Mouse (Mus musculus): ENCODE data around the gene Tex22. TPM values are rescaled to one million over a fixed set of nuclear protein-coding genes. Genes with fewer than 3 reads are reported as not detected.

Tex22 gene
- polyA plus RNA-seq, 1 experiment from 2014 or later: 0.18 TPM

DNA sequence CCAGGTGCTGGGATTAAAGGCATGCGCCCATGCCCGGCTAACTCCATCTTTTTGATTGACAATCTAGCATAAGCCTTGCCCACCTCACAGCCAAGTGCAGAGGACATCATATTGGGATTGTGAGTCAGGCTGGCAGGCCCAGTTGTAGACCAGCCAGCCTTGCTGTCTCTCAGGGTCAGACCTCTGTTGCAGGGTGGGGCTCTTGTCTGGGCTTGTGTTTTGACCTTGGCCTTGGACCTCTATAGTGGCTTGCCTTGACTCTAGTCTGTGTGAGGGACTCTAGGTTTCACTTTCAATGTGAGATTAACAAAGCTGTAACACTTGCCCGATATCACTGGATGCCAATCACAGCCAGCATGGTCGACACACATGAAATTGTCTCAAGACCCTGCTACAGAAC lies 39.8 kb downstream of the Tex22 start:
- Histone ChIP-seq H3K27me3 (ENCODE audit: low read depth, poor library complexity, severe bottlenecking) (no peaks in the 10 kb centered on the region), H3K36me3 (peaks cover 84% of the 10 kb centered on the region), H3K9me3 (replicated peaks) (no peaks in the 10 kb centered on the region), H3K4me3 (no peak overlapping the region), H3K27ac (no peak overlapping the region), H3K4me1 (no peaks in the 10 kb centered on the region)
- 92% methylated on average over 4 of the region's 4 CpGs for WGBS
- no peak for DNase-seq (ENCODE audit: low spot score)

DNA sequence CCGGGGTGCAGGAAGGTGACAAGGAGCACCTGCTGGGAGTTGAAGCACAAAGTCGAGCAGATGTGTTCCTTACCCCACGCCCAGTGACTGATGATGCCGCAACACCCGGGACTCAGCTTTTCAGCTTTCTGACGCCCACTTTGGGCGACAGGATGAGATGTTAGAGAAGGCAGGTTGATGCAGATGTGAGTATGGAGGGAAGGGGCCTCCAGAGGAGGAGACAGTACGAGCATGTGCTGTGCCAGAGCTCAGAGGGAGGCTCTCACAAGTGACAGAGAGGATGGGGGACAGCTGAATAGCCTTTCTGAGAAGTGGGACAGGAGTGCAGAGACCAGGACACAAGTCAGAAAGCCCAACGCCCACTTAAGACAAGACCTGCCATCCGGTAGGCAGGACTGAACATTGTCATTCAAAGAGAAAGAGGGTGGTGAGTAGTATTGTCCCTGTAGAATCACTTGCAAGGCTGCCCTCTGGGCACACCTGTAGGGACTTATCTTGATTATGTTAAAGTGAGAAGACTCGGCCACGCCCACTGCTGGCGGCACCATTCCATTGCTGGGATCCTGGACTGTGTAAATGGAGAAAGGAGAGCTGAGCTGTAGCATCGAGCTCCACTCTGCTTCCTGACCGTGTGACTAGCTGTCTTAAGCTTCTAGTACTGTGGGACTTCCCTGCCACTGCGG lies 40.7 kb downstream of the Tex22 start:
- Histone ChIP-seq H3K27me3 (ENCODE audit: low read depth, poor library complexity, severe bottlenecking) (no peaks in the 10 kb centered on the region), H3K9me3 (replicated peaks) (no peaks in the 10 kb centered on the region), H3K36me3 (peaks cover 87% of the 10 kb centered on the region), H3K27ac (no peak overlapping the region), H3K4me1 (no peaks in the 10 kb centered on the region), H3K4me3 (no peak overlapping the region)
- no peak for DNase-seq (ENCODE audit: low spot score)
- WGBS: 86% methylated on average over 16 of the region's 16 CpGs

DNA sequence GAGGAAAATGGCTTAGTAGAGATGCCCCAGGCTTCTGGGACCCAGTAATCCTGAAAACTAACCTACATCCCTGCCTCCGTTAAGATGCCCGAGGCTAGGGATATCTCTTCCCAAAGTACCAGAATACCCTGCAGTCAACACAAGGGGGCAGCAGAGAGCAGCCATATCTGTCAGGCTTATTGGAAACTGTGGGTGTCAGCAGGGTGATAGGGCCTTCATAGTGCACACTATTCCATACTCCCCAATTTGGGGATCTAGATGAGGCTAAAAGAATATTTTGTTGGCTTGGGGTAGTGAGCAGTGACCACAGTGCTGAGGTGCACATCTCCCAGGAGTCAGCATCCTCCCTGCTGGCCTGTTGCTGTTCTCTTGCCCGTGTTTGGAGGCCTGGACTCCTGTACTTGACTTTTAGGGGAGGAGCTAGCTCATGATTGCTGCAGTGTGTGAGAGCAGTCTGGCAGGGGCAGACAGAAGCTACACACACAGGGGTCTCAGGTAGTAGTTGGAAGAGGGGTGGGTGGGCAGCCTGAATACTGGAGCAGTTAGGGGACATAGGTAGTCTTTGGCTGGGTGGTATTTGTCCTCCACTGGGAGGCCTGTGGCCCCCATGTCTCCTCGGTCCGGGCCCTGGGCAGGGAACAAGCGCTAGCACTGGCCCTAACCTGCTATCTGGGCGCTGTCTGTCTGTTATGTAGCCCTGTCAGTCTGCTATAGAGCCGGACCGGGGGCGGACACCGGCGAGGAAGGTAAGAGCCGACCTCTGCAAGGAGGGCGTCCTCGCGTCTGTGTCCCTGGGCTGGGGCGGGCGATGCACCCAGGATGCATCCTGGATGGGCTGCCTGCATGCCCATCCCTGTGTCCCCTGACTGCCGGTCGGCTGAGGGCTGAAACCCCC lies 45.5 kb downstream of the Tex22 start:
- Histone ChIP-seq H3K27me3 (ENCODE audit: low read depth, poor library complexity, severe bottlenecking) (no peaks in the 10 kb centered on the region), H3K9me3 (replicated peaks) (no peaks in the 10 kb centered on the region), H3K36me3 (peaks cover 98% of the 10 kb centered on the region), H3K4me1 (no peaks in the 10 kb centered on the region), H3K27ac (no peak overlapping the region), H3K4me3 (no peak overlapping the region)
- DNase-seq (ENCODE audit: low spot score): peak; percentile 85
- 88% methylated on average over 20 of the region's 20 CpGs for WGBS

DNA sequence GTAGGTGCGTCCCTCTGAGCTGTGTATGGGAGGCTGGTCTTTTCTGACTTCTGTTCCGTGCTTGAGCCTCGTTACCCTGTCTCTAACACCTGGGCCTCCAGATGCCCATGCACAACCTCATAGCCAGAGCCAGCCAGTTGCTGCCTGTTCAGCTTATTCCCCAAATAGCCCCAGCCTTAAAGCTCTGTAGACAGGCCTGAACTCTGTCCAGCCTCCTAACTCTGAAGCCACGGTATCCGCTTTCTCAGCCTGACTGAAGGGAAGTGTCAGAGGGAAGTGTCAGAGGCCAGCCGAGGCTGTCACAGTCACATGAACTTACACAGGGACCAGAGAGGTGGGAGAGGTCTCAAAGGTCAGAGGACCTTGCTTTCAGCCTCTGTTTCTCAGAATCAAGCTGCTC lies 50.4 kb downstream of the Tex22 start:
- no peaks in the 10 kb centered on the region for H3K4me1 ChIP-seq
- no peak for DNase-seq (ENCODE audit: low spot score)
- H3K27me3 ChIP-seq (ENCODE audit: low read depth, poor library complexity, severe bottlenecking): no peaks in the 10 kb centered on the region
- H3K36me3 ChIP-seq: peaks cover 100% of the 10 kb centered on the region
- no peak overlapping the region for H3K27ac ChIP-seq
- no peak overlapping the region for H3K4me3 ChIP-seq
- H3K9me3 ChIP-seq (replicated peaks): no peaks in the 10 kb centered on the region
- WGBS: 87% methylated on average over 6 of the region's 6 CpGs

DNA sequence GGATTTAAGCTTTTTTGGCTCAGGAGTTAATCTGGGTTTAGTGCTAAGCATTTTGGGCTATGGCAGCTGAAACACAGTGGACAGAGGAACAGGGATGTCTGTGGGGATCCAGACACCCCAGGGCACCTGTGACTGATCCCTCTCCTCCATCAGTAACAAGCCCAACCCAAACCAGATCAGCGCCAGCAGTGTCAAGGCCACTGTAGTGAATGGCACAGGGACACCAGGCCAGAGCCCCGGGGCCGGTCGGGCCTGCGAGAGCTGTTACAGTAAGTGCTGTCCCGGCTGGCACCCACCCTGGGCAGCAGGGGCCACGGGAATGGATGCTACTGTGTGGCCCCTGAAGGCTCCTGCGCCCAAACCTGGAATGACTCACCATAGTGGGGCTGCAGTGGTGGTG lies 56.4 kb downstream of the Tex22 start:
- Histone ChIP-seq H3K36me3 (peaks cover 100% of the 10 kb centered on the region), H3K4me3 (no peak overlapping the region), H3K27me3 (ENCODE audit: low read depth, poor library complexity, severe bottlenecking) (no peaks in the 10 kb centered on the region), H3K4me1 (no peaks in the 10 kb centered on the region), H3K27ac (no peak overlapping the region), H3K9me3 (replicated peaks) (no peaks in the 10 kb centered on the region)
- DNase-seq (ENCODE audit: low spot score): no peak
- WGBS: over 99% methylated on average over 8 of the region's 8 CpGs

DNA sequence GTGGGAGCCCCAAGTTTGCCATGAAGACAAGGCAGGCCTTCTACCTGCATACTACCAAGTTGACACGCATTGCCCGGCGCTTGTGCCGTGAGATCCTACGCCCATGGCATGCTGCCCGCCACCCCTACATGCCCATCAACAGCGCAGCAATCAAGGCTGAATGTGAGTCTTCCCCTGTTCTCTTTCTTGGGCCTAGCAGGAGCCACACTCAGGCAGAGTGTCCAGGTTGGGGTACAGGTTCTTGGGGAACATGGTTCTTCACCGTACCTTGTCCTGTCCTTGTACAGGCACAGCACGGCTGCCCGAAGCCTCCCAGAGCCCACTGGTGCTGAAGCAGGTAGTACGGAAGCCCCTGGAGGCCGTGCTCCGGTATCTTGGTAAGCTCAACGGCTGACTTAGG lies 57.3 kb downstream of the Tex22 start:
- Histone ChIP-seq H3K36me3 (peaks cover 100% of the 10 kb centered on the region), H3K9me3 (replicated peaks) (no peaks in the 10 kb centered on the region), H3K4me3 (no peak overlapping the region), H3K27ac (no peak overlapping the region), H3K27me3 (ENCODE audit: low read depth, poor library complexity, severe bottlenecking) (no peaks in the 10 kb centered on the region), H3K4me1 (no peaks in the 10 kb centered on the region)
- 97% methylated on average over 14 of the region's 14 CpGs for WGBS
- DNase-seq (ENCODE audit: low spot score): no peak

DNA sequence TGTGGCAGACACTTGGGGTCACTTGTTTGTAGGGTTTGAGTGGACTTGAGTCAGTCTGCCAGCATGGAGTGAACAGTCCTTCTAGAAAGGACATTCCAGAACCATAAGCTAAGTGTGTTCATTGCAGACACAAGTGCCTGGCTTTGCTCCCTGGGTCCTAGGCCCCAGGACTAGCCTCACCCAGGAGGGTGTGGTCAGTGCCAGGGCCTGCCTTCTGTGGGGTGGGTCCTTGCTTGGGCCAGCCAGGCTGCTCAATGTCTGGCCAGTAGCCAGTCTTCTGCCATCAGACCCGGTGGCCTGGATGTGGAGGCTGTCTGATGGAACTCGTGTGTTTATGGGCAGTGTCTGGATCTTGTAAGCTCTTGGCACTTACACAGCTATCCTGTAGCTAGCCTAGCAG lies 58.3 kb downstream of the Tex22 start:
- no peak for DNase-seq (ENCODE audit: low spot score)
- Histone ChIP-seq H3K4me3 (no peak overlapping the region), H3K36me3 (peaks cover 100% of the 10 kb centered on the region), H3K27ac (no peak overlapping the region), H3K27me3 (ENCODE audit: low read depth, poor library complexity, severe bottlenecking) (no peaks in the 10 kb centered on the region), H3K9me3 (replicated peaks) (no peaks in the 10 kb centered on the region), H3K4me1 (no peaks in the 10 kb centered on the region)
- 87% methylated on average over 2 of the region's 2 CpGs for WGBS

DNA sequence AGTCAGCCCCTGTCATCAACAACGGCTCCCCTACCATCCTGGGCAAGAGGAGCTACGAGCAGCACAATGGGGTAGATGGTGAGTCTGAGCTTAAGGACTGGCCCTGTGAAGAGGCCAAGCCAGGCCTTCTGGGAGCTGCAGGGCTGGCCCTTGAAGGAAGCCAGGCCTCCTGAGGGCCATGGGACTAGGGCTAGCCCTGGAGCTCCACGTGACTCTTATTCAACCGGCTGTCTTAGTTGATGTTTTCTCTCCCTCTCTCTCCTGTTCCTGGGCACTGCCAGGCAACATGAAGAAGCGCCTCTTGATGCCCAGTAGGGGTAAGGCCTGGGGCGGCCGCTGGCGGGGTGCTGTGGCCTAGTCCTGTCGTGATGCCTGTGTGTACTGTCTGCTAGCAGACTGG lies 59.0 kb downstream of the Tex22 start:
- WGBS: 92% methylated on average over 9 of the region's 9 CpGs
- Histone ChIP-seq H3K36me3 (peaks cover 100% of the 10 kb centered on the region), H3K9me3 (replicated peaks) (no peaks in the 10 kb centered on the region), H3K4me1 (no peaks in the 10 kb centered on the region), H3K4me3 (no peak overlapping the region), H3K27ac (no peak overlapping the region), H3K27me3 (ENCODE audit: low read depth, poor library complexity, severe bottlenecking) (no peaks in the 10 kb centered on the region)
- DNase-seq (ENCODE audit: low spot score): no peak

DNA sequence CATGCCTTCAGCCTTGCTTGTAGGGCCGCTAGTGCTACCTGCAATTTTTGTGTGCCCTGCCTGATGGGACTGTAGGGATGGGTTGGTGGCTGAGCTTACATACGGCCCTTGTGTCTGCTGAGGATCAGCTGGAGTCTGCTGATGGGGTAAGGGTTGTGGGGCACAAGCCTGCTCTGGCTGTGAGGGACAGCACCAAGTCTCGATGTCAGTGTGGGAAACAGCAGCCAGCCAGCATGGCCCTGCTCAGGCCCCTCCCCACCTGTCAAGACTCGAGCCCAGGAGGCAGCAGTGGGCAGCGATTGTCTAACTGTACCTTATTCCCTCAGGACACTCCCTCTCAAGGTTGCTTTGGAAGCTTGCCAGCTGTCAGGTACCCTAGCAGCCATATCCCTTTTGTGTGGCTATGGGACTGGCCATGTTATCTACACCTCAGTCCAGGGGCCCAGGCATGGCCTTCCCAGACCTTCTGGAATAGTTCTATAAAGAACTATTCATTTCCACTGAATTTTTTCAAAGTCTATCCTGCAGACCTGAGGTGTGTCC lies 59.6 kb downstream of the Tex22 start:
- Histone ChIP-seq H3K4me3 (no peak overlapping the region), H3K36me3 (peaks cover 100% of the 10 kb centered on the region), H3K4me1 (peaks cover 4% of the 10 kb centered on the region), H3K27me3 (ENCODE audit: low read depth, poor library complexity, severe bottlenecking) (no peaks in the 10 kb centered on the region), H3K9me3 (replicated peaks) (no peaks in the 10 kb centered on the region), H3K27ac (no peak overlapping the region)
- no peak for DNase-seq (ENCODE audit: low spot score)
- 91% methylated on average over 5 of the region's 5 CpGs for WGBS

DNA sequence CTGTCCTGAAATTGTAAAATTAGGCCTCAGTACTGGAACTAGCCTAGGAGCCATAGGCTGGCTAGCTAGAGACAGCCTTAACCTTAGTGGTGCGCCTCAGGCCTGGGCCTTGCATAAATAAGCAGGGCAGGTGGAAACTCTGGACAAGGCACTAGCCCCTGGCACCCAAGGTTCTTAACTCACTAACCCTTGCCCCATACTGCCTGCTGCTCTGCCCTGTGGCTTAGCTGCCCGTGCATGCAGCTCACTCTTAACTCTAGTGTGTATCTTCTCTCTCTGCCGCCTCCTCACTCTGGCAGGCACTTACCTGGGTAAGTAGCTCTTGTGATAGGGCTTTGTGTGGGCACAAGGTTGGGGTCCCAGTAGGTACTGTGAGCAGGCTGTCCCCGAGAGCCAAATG lies 60.2 kb downstream of the Tex22 start:
- Histone ChIP-seq H3K4me1 (peaks cover 10% of the 10 kb centered on the region), H3K9me3 (replicated peaks) (no peaks in the 10 kb centered on the region), H3K27ac (no peak overlapping the region), H3K36me3 (peaks cover 96% of the 10 kb centered on the region), H3K27me3 (ENCODE audit: low read depth, poor library complexity, severe bottlenecking) (no peaks in the 10 kb centered on the region), H3K4me3 (no peak overlapping the region)
- 93% methylated on average over 4 of the region's 4 CpGs for WGBS
- DNase-seq (ENCODE audit: low spot score): no peak

DNA sequence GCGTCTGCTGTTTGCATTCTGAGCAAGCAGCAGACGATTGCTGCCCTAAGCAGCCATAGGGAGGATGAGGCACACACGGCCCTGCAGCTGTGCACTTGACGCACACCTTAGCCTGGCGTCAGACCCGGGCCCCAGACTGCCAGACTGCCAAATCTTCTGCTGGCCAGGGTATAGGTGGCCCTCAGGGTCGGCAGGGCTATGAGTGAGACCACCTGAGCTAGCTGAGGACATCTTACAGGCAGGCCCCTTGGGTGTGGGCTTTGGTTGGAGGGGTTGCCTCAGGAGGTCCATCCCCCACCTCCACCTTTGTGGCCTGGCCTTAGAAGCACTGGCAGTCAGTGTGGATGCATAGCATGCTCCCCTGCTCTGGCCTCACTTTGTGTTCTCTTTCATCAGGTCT lies 61.1 kb downstream of the Tex22 start:
- Histone ChIP-seq H3K4me3 (no peak overlapping the region), H3K9me3 (replicated peaks) (no peaks in the 10 kb centered on the region), H3K27ac (no peak overlapping the region), H3K4me1 (peaks cover 19% of the 10 kb centered on the region), H3K27me3 (ENCODE audit: low read depth, poor library complexity, severe bottlenecking) (peaks cover 4% of the 10 kb centered on the region), H3K36me3 (peaks cover 87% of the 10 kb centered on the region)
- no peak for DNase-seq (ENCODE audit: low spot score)
- 91% methylated on average over 7 of the region's 7 CpGs for WGBS

DNA sequence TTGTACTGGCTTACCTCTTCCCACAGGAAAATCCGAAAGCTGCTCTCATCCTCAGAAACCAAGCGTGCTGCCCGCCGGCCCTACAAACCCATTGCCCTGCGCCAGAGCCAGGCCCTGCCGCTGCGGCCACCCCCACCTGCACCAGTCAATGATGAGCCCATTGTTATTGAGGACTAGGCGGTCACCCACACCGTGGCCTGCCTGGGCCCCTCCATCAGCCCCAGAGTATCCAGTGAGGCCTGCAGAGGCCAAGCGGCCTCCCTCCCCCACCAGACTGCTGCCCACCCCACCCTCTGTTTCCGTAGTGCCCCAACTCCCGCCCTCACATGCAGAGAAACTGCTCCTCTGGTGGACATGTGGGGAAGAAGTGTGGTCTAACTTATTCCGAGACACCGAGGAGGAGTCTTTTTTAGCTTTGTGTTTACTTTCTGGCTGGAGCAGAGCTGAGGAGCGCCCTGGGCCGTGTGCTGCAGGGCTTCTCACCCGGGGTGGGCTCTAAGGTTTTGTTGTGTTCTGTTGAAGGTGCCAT lies 62.3 kb downstream of the Tex22 start:
- H3K4me3 ChIP-seq: no peak overlapping the region
- H3K27me3 ChIP-seq (ENCODE audit: low read depth, poor library complexity, severe bottlenecking): peaks cover 15% of the 10 kb centered on the region
- peaks cover 75% of the 10 kb centered on the region for H3K36me3 ChIP-seq
- H3K27ac ChIP-seq: no peak overlapping the region
- DNase-seq (ENCODE audit: low spot score): no peak
- peaks cover 29% of the 10 kb centered on the region for H3K4me1 ChIP-seq
- no peaks in the 10 kb centered on the region for H3K9me3 ChIP-seq (replicated peaks)
- WGBS: 90% methylated on average over 17 of the region's 17 CpGs

All from limb, embryonic 10.5 days (tissue).